Mouse (Mus musculus): ENCODE results near the gene Ptprk.

DNA sequence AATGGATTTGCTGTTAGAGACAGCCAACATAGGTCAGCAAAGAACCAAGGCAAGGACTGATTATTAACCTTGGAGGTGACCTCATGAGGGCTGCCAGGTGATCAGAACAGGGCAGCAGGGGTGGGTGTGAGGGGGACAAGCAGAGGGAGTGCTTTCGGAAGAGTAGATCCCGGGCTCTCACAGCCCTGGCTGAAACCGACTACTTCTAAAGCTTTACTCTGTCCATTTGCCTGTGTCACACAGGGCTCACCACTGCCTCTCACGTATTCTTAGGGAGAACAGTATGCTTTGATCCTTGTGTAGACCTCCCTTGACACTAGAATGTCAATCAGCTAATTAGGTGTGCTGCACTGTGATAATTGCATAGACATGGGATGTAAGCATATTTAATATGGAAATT, 63.8 kb downstream of the Ptprk start:
- TF ChIP-seq CTCF (IDR thresholded peaks at IDR 0.05; ENCODE audit: low read depth, low read length) (no peak), TAL1 (conservative IDR thresholded peaks at IDR 0.05; ENCODE audit: low read depth, low read length) (no peak)
